Comparison of ENCODE assay signal across 8 mouse cellular contexts in genomic region chr6:29270961-29271360, GRCm38 (mm10). TPM values are rescaled to one million over a fixed set of nuclear protein-coding genes. Genes with fewer than 3 reads are reported as not detected.
DNase-seq lines count a peak whose midpoint lies in the region; ATAC-seq and TF ChIP-seq lines count a peak whose summit lies in the region.

No protein-coding gene starts in this region.

- H3K4me3 ChIP-seq in heart, embryonic 15.5 days: 0 out of 2 replicates have a peak overlapping the region, but pooled peaks have one; percentile 1
- no peak overlapping the region for H3K4me3 ChIP-seq in liver, embryonic 14.5 days (ENCODE audit: insufficient read depth in 1 of 2, low read depth in 2 of 2, low read length in 2 of 2)
- no peak overlapping the region for H3K4me3 ChIP-seq in hindbrain, embryonic 13.5 days

- H3K9ac ChIP-seq in heart, embryonic 15.5 days: no peak overlapping the region
- no peak overlapping the region; the same call in 1 of the 2 replicates for H3K9ac ChIP-seq in liver, embryonic 14.5 days (replicated peaks)
- H3K9ac ChIP-seq in hindbrain, embryonic 13.5 days: no peak overlapping the region

- no peaks in the 10 kb centered on the region for H3K9me3 ChIP-seq in heart, embryonic 15.5 days (replicated peaks)
- no peaks in the 10 kb centered on the region for H3K9me3 ChIP-seq in liver, embryonic 14.5 days (ENCODE audit: control insufficient read depth, low read length)
- no peaks in the 10 kb centered on the region for H3K9me3 ChIP-seq in hindbrain, embryonic 13.5 days

- DNase-seq in urinary bladder, postnatal 14 days (ENCODE audit: low spot score): peak; percentile 21
- no peak for DNase-seq in urinary bladder, postnatal 10 days (ENCODE audit: low spot score)
- peak in 1 of 3 experiments; percentile 39 for DNase-seq in liver, embryonic 14.5 days (ENCODE audit: low read depth in 3 of 3, low spot score in 3 of 3)
- DNase-seq in thymus, postnatal 36 days: peak; percentile 26 to 35
- DNase-seq in layer of hippocampus, postnatal 14 days (ENCODE audit: low spot score in 2 of 2): no peak
- no peak for DNase-seq in layer of hippocampus, adult 9-10 months (ENCODE audit: low spot score)

- peaks cover 7% of the 10 kb centered on the region for H3K36me3 ChIP-seq in heart, embryonic 15.5 days
- H3K36me3 ChIP-seq in liver, embryonic 14.5 days (replicated peaks; ENCODE audit: control insufficient read depth, insufficient read depth, low read depth): peaks cover 3% of the 10 kb centered on the region
- peaks cover 9% of the 10 kb centered on the region; the same call in 1 of the 2 replicates for H3K36me3 ChIP-seq in hindbrain, embryonic 13.5 days

- no peak for TF ChIP-seq CTCF in liver, embryonic 14.5 days (IDR thresholded peaks at IDR 0.05; ENCODE audit: low read depth)

- peak overlapping the region; percentile 35 for H3K4me2 ChIP-seq in heart, embryonic 15.5 days
- peak overlapping the region; percentile 48 for H3K4me2 ChIP-seq in liver, embryonic 14.5 days (ENCODE audit: low read depth)
- H3K4me2 ChIP-seq in hindbrain, embryonic 13.5 days: no peak overlapping the region

- H3K4me1 ChIP-seq in heart, embryonic 15.5 days (replicated peaks): peaks cover 19% of the 10 kb centered on the region
- peaks cover 0 to 15% of the 10 kb centered on the region in 2 experiments; a peak in 2 of 4 replicates for H3K4me1 ChIP-seq in liver, embryonic 14.5 days (replicated peaks; ENCODE audit: control insufficient read depth in 2 of 2, insufficient read depth in 2 of 2, low read length in 1 of 2)
- peaks cover 22% of the 10 kb centered on the region for H3K4me1 ChIP-seq in hindbrain, embryonic 13.5 days (replicated peaks)

- ATAC-seq in heart, embryonic 15.5 days (replicated peaks; ENCODE audit: insufficient number of reproducible peaks, insufficient read depth, low FRiP score, low read depth): no peak
- ATAC-seq in liver, embryonic 14.5 days (ENCODE audit: insufficient read depth): no peak
- ATAC-seq in hindbrain, embryonic 13.5 days (ENCODE audit: low FRiP score): no peak

- no peak for TF ChIP-seq EP300 in liver, embryonic 14.5 days (IDR thresholded peaks at IDR 0.05; ENCODE audit: low read depth)

- no peaks in the 10 kb centered on the region for H3K27me3 ChIP-seq in heart, embryonic 15.5 days
- H3K27me3 ChIP-seq in liver, embryonic 14.5 days (ENCODE audit: control insufficient read depth, insufficient read depth, low read length): no peaks in the 10 kb centered on the region
- no peaks in the 10 kb centered on the region for H3K27me3 ChIP-seq in hindbrain, embryonic 13.5 days

- no peak overlapping the region; the same call in 1 of the 2 replicates for H3K27ac ChIP-seq in heart, embryonic 15.5 days
- H3K27ac ChIP-seq in liver, embryonic 14.5 days: no peak overlapping the region; the same call in 1 of the 2 replicates
- H3K27ac ChIP-seq in hindbrain, embryonic 13.5 days: no peak overlapping the region

- WGBS in heart, embryonic 15.5 days: 3% methylated on average over 8 of the region's 8 CpGs
- WGBS in liver, embryonic 14.5 days (ENCODE audit: insufficient replicate concordance): under 1% methylated on average over 8 of the region's 8 CpGs
- WGBS in hindbrain, embryonic 13.5 days: 28% methylated on average over 8 of the region's 8 CpGs

RNA-seq across cellular contexts. Expression of gene Hilpda, which starts 1.3 kb away (rescaled TPM):
- 22.0 and 29.8 TPM in 2 replicates for polyA plus RNA-seq in heart, embryonic 15.5 days (2015; fragmentation: Nextera tagmentation; extraction: Ambion mirVana)
- polyA plus RNA-seq in liver, embryonic 14.5 days (2012; rRNA removed): 11.4 and 15.3 TPM in 2 replicates
- 14.4 and 14.7 TPM in 2 replicates for polyA plus RNA-seq in liver, embryonic 14.5 days (2014; fragmentation: Nextera tagmentation; extraction: Ambion mirVana)
- total RNA-seq in layer of hippocampus, postnatal 14 days (2021): 1 to 10 TPM; 5.9 to 6.4 TPM
- polyA plus RNA-seq in hindbrain, embryonic 13.5 days (2015; fragmentation: Nextera tagmentation; extraction: Ambion mirVana): 31.8 and 36.6 TPM in 2 replicates

RNA-seq across cellular contexts. Expression of gene Fam71f2, which starts 8.4 kb away (rescaled TPM):
- 0.33 TPM in 1 of 2 replicates, not detected in the other for polyA plus RNA-seq in heart, embryonic 15.5 days (2015; fragmentation: Nextera tagmentation; extraction: Ambion mirVana)
- polyA plus RNA-seq in liver, embryonic 14.5 days (2012; rRNA removed): 0.17 and 0.23 TPM in 2 replicates
- not detected in 2 replicates for polyA plus RNA-seq in liver, embryonic 14.5 days (2014; fragmentation: Nextera tagmentation; extraction: Ambion mirVana)
- under 1 TPM in 1 of 2 experiments, not detected in 1; 0.43 TPM for total RNA-seq in layer of hippocampus, postnatal 14 days (2021)
- 0.47 and 0.53 TPM in 2 replicates for polyA plus RNA-seq in hindbrain, embryonic 13.5 days (2015; fragmentation: Nextera tagmentation; extraction: Ambion mirVana)

RNA-seq across cellular contexts. Expression of gene Fam71f1, which starts 48.0 kb away (rescaled TPM):
- 0.08 TPM in 1 of 2 replicates, not detected in the other for polyA plus RNA-seq in heart, embryonic 15.5 days (2015; fragmentation: Nextera tagmentation; extraction: Ambion mirVana)
- polyA plus RNA-seq in liver, embryonic 14.5 days (2012; rRNA removed): not detected in 2 replicates
- polyA plus RNA-seq in liver, embryonic 14.5 days (2014; fragmentation: Nextera tagmentation; extraction: Ambion mirVana): not detected in 2 replicates
- total RNA-seq in layer of hippocampus, postnatal 14 days (2021): not detected
- polyA plus RNA-seq in hindbrain, embryonic 13.5 days (2015; fragmentation: Nextera tagmentation; extraction: Ambion mirVana): not detected in 2 replicates

RNA-seq across cellular contexts. Expression of gene Impdh1, which starts 54.8 kb away (rescaled TPM):
- 32.8 and 38.6 TPM in 2 replicates for polyA plus RNA-seq in heart, embryonic 15.5 days (2015; fragmentation: Nextera tagmentation; extraction: Ambion mirVana)
- 5.2 and 5.3 TPM in 2 replicates for polyA plus RNA-seq in liver, embryonic 14.5 days (2012; rRNA removed)
- polyA plus RNA-seq in liver, embryonic 14.5 days (2014; fragmentation: Nextera tagmentation; extraction: Ambion mirVana): 5.5 and 5.8 TPM in 2 replicates
- total RNA-seq in layer of hippocampus, postnatal 14 days (2021): 10 to 100 TPM; 59.5 to 62.0 TPM
- 58.1 and 65.5 TPM in 2 replicates for polyA plus RNA-seq in hindbrain, embryonic 13.5 days (2015; fragmentation: Nextera tagmentation; extraction: Ambion mirVana)

Comparison
In these comparisons a context has a peak if more than half of its experiments do, and no peak if none do; other contexts are left out.
1. DNase-seq: peak in urinary bladder, postnatal 14 days (single experiment) and thymus, postnatal 36 days (2 of 2); none in urinary bladder, postnatal 10 days (single experiment), layer of hippocampus, postnatal 14 days (0 of 2) and layer of hippocampus, adult 9-10 months (single experiment).